Mouse (Mus musculus): Measurements from ENCODE around the gene Adgrd1.

DNA sequence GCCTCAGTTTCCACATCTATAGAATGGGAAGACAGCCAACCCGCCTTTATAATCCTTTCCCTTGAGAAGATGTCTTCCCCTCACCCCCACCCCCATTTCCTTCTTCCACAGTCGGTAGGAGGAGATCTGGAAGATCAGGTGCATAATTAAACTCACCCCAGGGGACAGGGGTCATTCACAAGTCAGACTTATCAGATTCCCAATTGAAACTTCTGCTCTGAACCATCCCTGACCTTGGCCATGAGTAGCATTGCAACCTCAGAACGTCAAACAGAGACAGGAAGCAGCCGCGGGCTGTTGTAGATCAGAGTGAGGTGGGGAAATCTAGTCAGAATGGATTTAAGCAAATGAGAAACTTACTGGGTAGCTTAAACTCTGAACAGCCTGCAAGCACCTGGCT lies 46.3 kb downstream of the Adgrd1 start:
- TF ChIP-seq CTCF (IDR thresholded peaks at IDR 0.05) (no peak), EP300 (IDR thresholded peaks at IDR 0.05) (no peak)

Data from lung, postnatal 0 days (tissue).